Mouse (Mus musculus): Measurements from ENCODE around the gene Calm3. TPM values are rescaled to one million over a fixed set of nuclear protein-coding genes. Genes with fewer than 3 reads are reported as not detected.

Gene Calm3
- polyA plus RNA-seq, 1 experiment = 336 TPM

DNA sequence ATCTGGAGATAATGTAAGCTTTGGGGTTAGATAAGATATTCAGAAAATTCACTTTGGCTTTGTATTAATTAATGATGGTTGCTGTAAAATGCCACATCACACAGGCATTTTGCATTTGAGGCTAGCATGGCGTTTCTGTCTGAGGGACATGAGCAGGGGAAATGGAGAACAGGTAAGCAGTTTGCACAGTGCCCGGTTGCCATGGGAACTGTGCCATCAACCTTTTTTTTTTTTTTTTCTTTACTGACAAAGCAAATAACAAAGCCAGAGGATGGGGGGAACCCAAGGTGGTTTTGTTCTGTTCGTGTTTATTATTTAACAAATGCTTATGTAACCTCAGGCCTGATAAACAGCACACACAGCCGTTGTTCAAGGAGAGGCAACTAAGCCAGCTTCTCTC, 18.9 kb upstream of the Calm3 start:
- Histone ChIP-seq H3K27me3 (ENCODE audit: control insufficient read depth, insufficient read depth, insufficient read length) (no peaks in the 10 kb centered on the region), H3K4me3 (no peak overlapping the region), H3K79me2 (ENCODE audit: control insufficient read depth, insufficient read depth) (peaks cover 5% of the 10 kb centered on the region), H3ac (ENCODE audit: control insufficient read depth, insufficient read length) (no peak overlapping the region), H3K4me2 (ENCODE audit: low read depth) (no peak overlapping the region), H3K36me3 (ENCODE audit: control insufficient read depth, insufficient read depth) (no peaks in the 10 kb centered on the region)
- no peak for TF ChIP-seq POLR2AphosphoS2 (IDR thresholded peaks at IDR 0.05; ENCODE audit: insufficient read length, low read depth)
- TF ChIP-seq REST (IDR thresholded peaks at IDR 0.05; ENCODE audit: insufficient read depth, insufficient read length) = no peak
- TF ChIP-seq CEBPB (IDR thresholded peaks at IDR 0.05; ENCODE audit: insufficient read depth, poor library complexity, severe bottlenecking) = no peak
- no peak for TF ChIP-seq E2F4 (IDR thresholded peaks at IDR 0.05; ENCODE audit: insufficient read depth)
- no peak for TF ChIP-seq POLR2A (IDR thresholded peaks at IDR 0.05; ENCODE audit: insufficient read length, low read depth)
- TF ChIP-seq USF1 (IDR thresholded peaks at IDR 0.05; ENCODE audit: low read depth) = no peak
- TF ChIP-seq MAX (IDR thresholded peaks at IDR 0.05; ENCODE audit: low read depth) = no peak

DNA sequence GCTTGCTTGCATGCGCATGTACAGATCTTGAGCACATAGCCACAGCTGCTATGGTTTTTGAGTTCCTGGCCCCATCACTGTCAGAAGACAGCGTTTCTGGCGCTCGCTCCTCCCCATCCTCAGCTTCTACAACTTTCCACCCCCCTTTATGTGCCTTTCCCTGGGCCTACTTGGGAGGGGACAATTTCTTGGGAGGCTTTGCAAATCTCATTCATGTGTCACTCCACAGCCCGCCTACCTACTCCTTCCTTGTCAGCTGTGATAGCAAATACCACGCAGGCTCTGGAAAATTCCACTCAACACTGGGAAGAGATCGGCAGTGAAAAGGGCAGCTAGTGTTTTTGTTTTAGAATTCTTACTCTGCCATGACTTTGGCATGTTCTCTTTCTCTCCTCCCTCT, 16.4 kb upstream of the Calm3 start:
- Histone ChIP-seq H3K4me3 (no peak overlapping the region), H3K27me3 (ENCODE audit: control insufficient read depth, insufficient read depth, insufficient read length) (no peaks in the 10 kb centered on the region), H3K36me3 (ENCODE audit: control insufficient read depth, insufficient read depth) (no peaks in the 10 kb centered on the region), H3K4me2 (ENCODE audit: low read depth) (peak overlapping the region; percentile 59), H3K79me2 (ENCODE audit: control insufficient read depth, insufficient read depth) (no peaks in the 10 kb centered on the region), H3ac (ENCODE audit: control insufficient read depth, insufficient read length) (no peak overlapping the region)
- TF ChIP-seq MAX (IDR thresholded peaks at IDR 0.05; ENCODE audit: low read depth) = no peak
- no peak for TF ChIP-seq E2F4 (IDR thresholded peaks at IDR 0.05; ENCODE audit: insufficient read depth)
- no peak for TF ChIP-seq USF1 (IDR thresholded peaks at IDR 0.05; ENCODE audit: low read depth)
- no peak for TF ChIP-seq POLR2A (IDR thresholded peaks at IDR 0.05; ENCODE audit: insufficient read length, low read depth)
- no peak for TF ChIP-seq REST (IDR thresholded peaks at IDR 0.05; ENCODE audit: insufficient read depth, insufficient read length)
- TF ChIP-seq TCF12 (IDR thresholded peaks at IDR 0.05; ENCODE audit: insufficient read depth, poor library complexity, severe bottlenecking) = no peak
- TF ChIP-seq POLR2AphosphoS2 (IDR thresholded peaks at IDR 0.05; ENCODE audit: insufficient read length, low read depth) = no peak
- TF ChIP-seq CEBPB (IDR thresholded peaks at IDR 0.05; ENCODE audit: insufficient read depth, poor library complexity, severe bottlenecking) = no peak

DNA sequence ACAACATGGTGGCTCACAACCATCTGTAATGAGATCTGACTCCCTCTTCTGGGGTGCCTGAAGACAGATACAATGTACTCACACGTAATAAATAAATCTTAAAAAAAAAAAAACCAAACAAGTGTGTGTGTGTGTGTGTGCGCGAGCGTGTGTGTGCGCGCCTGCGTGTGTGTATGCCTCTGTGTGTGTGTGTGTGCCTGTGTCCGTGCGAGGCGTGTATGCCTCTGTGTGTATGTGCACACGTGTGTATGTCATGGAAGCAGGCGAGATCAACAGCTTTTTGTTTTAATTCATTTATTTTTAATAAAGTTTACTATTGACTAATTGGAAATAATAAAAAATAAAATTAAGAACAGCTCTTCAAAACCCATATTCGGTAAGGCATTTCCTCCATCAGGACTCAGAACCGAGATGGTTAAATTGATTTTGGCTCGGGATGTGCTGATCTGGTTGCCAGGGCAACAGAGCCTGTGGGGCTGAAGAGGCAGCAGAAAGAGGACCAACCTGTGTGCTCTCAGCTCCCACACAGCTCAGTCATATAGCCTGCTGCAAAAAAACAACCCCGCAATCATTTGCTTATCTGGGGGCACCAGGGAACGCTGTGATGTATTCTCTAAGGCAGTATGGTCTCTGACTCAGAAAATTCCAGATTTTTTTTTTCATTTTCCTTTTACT, 14.3 kb upstream of the Calm3 start:
- TF ChIP-seq POLR2A (IDR thresholded peaks at IDR 0.05; ENCODE audit: insufficient read length, low read depth) (no peak), SRF (IDR thresholded peaks at IDR 0.05; ENCODE audit: control insufficient read depth, insufficient read length, low read depth) (no peak), TCF3 (IDR thresholded peaks at IDR 0.05; ENCODE audit: insufficient read length, low read depth) (no peak), USF1 (IDR thresholded peaks at IDR 0.05; ENCODE audit: low read depth) (no peak), REST (IDR thresholded peaks at IDR 0.05; ENCODE audit: insufficient read depth, insufficient read length) (no peak), MAX (IDR thresholded peaks at IDR 0.05; ENCODE audit: low read depth) (no peak), MYOD1 (IDR thresholded peaks at IDR 0.05; ENCODE audit: control insufficient read depth in 1 of 3, insufficient read length in 2 of 3, low read depth in 2 of 3) (no peak), CEBPB (IDR thresholded peaks at IDR 0.05; ENCODE audit: insufficient read depth, poor library complexity, severe bottlenecking) (no peak), TCF12 (IDR thresholded peaks at IDR 0.05; ENCODE audit: insufficient read depth, poor library complexity, severe bottlenecking) (no peak), POLR2AphosphoS2 (IDR thresholded peaks at IDR 0.05; ENCODE audit: insufficient read length, low read depth) (no peak), E2F4 (IDR thresholded peaks at IDR 0.05; ENCODE audit: insufficient read depth) (no peak), MYOG (IDR thresholded peaks at IDR 0.05; ENCODE audit: control insufficient read depth in 1 of 3, insufficient read depth in 1 of 3, insufficient read length in 2 of 3, low read depth in 2 of 3) (no peak)
- Histone ChIP-seq H3K36me3 (ENCODE audit: control insufficient read depth, insufficient read depth) (no peaks in the 10 kb centered on the region), H3K79me2 (ENCODE audit: control insufficient read depth, insufficient read depth) (no peaks in the 10 kb centered on the region), H3K4me2 (ENCODE audit: low read depth) (no peak overlapping the region), H3ac (ENCODE audit: control insufficient read depth, insufficient read length) (no peak overlapping the region), H3K27me3 (ENCODE audit: control insufficient read depth, insufficient read depth, insufficient read length) (no peaks in the 10 kb centered on the region), H3K4me3 (no peak overlapping the region)

DNA sequence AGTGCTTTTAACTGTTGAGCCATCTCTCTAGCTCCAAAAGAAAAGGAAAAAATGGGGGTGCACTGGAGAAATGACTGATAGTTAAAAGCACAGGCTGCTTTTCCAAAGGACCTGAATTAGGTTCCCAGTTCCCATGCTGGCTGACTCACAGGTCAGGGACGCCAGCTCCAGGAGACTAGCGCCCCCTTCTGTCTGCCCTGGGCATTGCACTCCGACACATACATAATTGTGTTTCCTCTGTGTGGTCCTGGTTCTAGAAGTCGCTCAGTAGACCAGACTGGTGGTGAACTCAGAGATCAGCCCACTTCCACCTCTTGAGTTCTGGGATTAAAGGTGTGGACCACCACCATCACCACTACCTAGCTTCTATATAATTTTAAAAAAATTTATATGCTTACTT, 13.4 kb upstream of the Calm3 start:
- Histone ChIP-seq H3ac (ENCODE audit: control insufficient read depth, insufficient read length) (no peak overlapping the region), H3K27me3 (ENCODE audit: control insufficient read depth, insufficient read depth, insufficient read length) (no peaks in the 10 kb centered on the region), H3K4me3 (no peak overlapping the region), H3K79me2 (ENCODE audit: control insufficient read depth, insufficient read depth) (no peaks in the 10 kb centered on the region), H3K36me3 (ENCODE audit: control insufficient read depth, insufficient read depth) (no peaks in the 10 kb centered on the region), H3K4me2 (ENCODE audit: low read depth) (no peak overlapping the region)
- no peak for TF ChIP-seq POLR2A (IDR thresholded peaks at IDR 0.05; ENCODE audit: insufficient read length, low read depth)

DNA sequence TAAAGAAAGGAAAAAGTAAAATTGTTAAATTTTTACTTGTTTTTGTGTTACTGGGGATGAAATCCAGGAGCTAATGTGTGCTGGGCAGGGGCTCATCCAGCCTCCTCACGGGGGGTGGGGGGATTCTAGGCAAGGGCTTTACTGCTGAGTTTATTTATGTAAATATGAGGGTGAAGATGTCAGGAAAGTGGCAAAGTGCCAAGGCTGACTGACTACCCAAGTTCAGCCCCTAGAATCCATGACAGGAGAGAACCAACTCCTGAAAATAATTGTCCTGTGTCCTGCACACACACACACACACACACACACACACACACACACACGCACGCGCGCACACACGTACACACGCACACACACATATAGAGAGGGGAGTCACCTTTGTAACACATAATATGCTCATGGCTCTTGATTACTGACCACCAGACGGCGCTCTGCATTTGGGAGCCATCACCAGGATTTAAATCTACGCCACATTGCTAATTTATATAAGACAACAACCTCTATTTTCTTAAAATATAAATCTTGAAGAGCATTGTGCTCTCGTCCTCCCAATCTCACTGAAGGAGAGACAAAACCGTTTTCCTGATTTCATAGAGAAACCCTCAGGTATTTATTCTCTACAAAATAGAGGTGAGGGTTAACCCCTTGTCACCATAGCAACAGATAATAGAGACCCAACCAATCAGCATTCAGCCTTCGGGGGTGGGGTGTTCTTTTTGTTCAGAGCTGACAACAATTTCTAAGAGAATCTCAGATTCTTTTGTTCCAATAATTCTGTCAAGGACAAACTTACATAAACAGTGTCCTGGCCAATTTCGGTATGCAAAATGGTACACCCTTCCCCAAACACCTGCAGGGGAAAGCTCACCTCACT, 9.0 kb upstream of the Calm3 start:
- no peak for TF ChIP-seq MYOD1 (IDR thresholded peaks at IDR 0.05; ENCODE audit: control insufficient read depth in 1 of 3, insufficient read length in 2 of 3, low read depth in 2 of 3)
- no peak for TF ChIP-seq REST (IDR thresholded peaks at IDR 0.05; ENCODE audit: insufficient read depth, insufficient read length)
- no peak for TF ChIP-seq TCF3 (IDR thresholded peaks at IDR 0.05; ENCODE audit: insufficient read length, low read depth)
- no peak for TF ChIP-seq TCF12 (IDR thresholded peaks at IDR 0.05; ENCODE audit: insufficient read depth, poor library complexity, severe bottlenecking)
- TF ChIP-seq USF1 (IDR thresholded peaks at IDR 0.05; ENCODE audit: low read depth) = no peak
- TF ChIP-seq CEBPB (IDR thresholded peaks at IDR 0.05; ENCODE audit: insufficient read depth, poor library complexity, severe bottlenecking) = no peak
- no peak for TF ChIP-seq MAX (IDR thresholded peaks at IDR 0.05; ENCODE audit: low read depth)
- no peak for TF ChIP-seq MYOG (IDR thresholded peaks at IDR 0.05; ENCODE audit: control insufficient read depth in 1 of 3, insufficient read depth in 1 of 3, insufficient read length in 2 of 3, low read depth in 2 of 3)
- TF ChIP-seq E2F4 (IDR thresholded peaks at IDR 0.05; ENCODE audit: insufficient read depth) = no peak
- no peak for TF ChIP-seq POLR2A (IDR thresholded peaks at IDR 0.05; ENCODE audit: insufficient read length, low read depth)
- Histone ChIP-seq H3K79me2 (ENCODE audit: control insufficient read depth, insufficient read depth) (no peaks in the 10 kb centered on the region), H3ac (ENCODE audit: control insufficient read depth, insufficient read length) (no peak overlapping the region), H3K27me3 (ENCODE audit: control insufficient read depth, insufficient read depth, insufficient read length) (no peaks in the 10 kb centered on the region), H3K4me3 (no peak overlapping the region), H3K4me2 (ENCODE audit: low read depth) (no peak overlapping the region), H3K36me3 (ENCODE audit: control insufficient read depth, insufficient read depth) (no peaks in the 10 kb centered on the region)
